Mouse (Mus musculus) stomach, embryonic 15.5 days (tissue): ENCODE measurements around the gene Stau1. TPM values are rescaled to one million over a fixed set of nuclear protein-coding genes. Genes with fewer than 3 reads are reported as not detected.

ENCODE experiments used
- ATAC-seq: fragments of 200-750 bp; cut with Nextera tagmentation; 2 replicates; pipeline ENCODE4 v1.8.0; 2017; ENCODE audit warnings: low read depth, moderate number of reproducible peaks, moderate TSS enrichment; ENCODE audit not compliant: insufficient read depth, low FRiP score
- H3K27ac ChIP-seq: fragments of 300-500 bp; sonication (generic); 2 replicates; pipeline ENCODE4 v1.5.1; 2015; ENCODE audit warnings: mild to moderate bottlenecking, inconsistent platforms
- H3K27me3 ChIP-seq: fragments of 300-500 bp; sonication (generic); replicated peaks from 2 replicates; pipeline ENCODE4 v1.6.1; 2015; ENCODE audit warnings: inconsistent platforms
- H3K36me3 ChIP-seq: fragments of 300-500 bp; sonication (generic); 2 replicates; pipeline ENCODE4 v1.6.1; 2015; ENCODE audit warnings: inconsistent platforms
- H3K4me1 ChIP-seq: fragments of 300-500 bp; sonication (generic); 2 replicates; pipeline ENCODE4 v1.6.1; 2015; ENCODE audit warnings: inconsistent platforms
- H3K4me2 ChIP-seq: fragments of 300-500 bp; sonication (generic); 2 replicates; pipeline ENCODE4 v1.6.1; 2015; ENCODE audit warnings: mild to moderate bottlenecking, inconsistent platforms
- H3K4me3 ChIP-seq: fragments of 300-500 bp; sonication (generic); replicated peaks from 2 replicates; pipeline ENCODE4 v1.5.1; 2015; ENCODE audit warnings: inconsistent platforms
- H3K9ac ChIP-seq: fragments of 300-500 bp; sonication (generic); 2 replicates; pipeline ENCODE4 v1.6.1; 2015; ENCODE audit warnings: inconsistent platforms
- H3K9me3 ChIP-seq: fragments of 300-500 bp; sonication (generic); 2 replicates; pipeline ENCODE4 v1.6.1; 2016; ENCODE audit warnings: inconsistent platforms
- WGBS: fragments of 180-500 bp; shearing (Covaris S2); methylation state at CpG from one replicate; pipeline ENCODE4 v1.1.7; 2015; 5-methylcytosine and 5-hydroxymethylcytosine counted together
- polyA plus RNA-seq: library from polyadenylated mRNA; unstranded; fragments of >200 nt; fragmentation: Nextera tagmentation; extraction: Ambion mirVana; gene quantifications from 2 replicates; pipeline ENCODE4 v1.2.1, GENCODE M21; 2015

Stau1 gene
- 70.6 and 76.9 TPM in 2 replicates for polyA plus RNA-seq

DNA sequence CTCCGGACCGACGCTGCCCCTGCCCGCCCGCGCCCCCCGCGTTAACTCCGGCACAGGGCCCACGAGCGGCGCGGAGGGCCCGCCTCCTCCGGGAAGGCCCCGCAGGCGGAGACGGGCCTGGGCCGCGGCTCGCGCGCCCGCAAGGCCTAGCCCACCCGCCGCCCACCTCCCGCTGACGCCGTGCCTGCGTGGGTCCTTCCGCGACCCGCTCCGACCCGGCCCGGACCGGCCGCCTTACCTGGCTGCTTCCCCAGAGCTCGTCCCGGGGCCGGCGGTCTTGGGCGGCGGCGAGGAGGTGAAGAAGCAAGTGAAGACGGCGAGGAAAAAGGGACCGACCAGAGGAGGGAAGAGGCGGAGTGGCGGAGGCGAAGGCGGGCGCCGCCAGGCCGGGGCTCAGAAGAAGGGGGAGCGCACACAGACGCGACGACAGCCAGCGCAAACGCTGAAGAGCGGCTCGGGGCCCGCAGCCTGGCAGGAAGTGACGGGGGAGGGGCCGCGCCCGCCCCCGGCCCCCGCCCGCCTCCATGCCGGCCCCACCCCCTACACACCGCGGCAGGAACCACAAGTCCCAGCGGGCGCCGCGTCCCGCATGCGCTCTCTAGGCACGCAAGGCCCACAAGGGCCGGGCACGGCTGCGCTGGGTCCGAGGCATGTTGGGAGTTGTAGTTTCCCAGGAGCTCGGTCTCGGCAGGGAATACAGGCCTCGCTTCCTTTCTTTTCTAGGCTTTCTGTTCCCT is at the start of gene Stau1:
TSS of gene Stau1 (minus strand) at position 504 of the 737 bp plus-strand sequence.
- WGBS: under 1% methylated on average over 74 of the region's 88 CpGs
- H3K4me1 ChIP-seq: peaks cover 20% of the 10 kb centered on the region
- peak within 1 kb of the TSS; percentile 95 for H3K4me3 ChIP-seq
- no peaks in the 10 kb centered on the region for H3K36me3 ChIP-seq
- peak; percentile 100 for ATAC-seq
- H3K9me3 ChIP-seq: no peaks in the 10 kb centered on the region
- H3K9ac ChIP-seq: peak within 1 kb of the TSS; percentile 98
- H3K4me2 ChIP-seq: peak within 1 kb of the TSS; percentile 90
- H3K27me3 ChIP-seq: no peaks in the 10 kb centered on the region
- peak within 1 kb of the TSS; percentile 97 for H3K27ac ChIP-seq

GRCm38 (mm10) chr2:167043400-167044121 is 47.5 kb upstream of the Stau1 start:
- no peaks in the 10 kb centered on the region for H3K4me1 ChIP-seq
- no peaks in the 10 kb centered on the region for H3K9me3 ChIP-seq
- H3K9ac ChIP-seq: no peak overlapping the region
- H3K4me2 ChIP-seq: no peak overlapping the region
- H3K27me3 ChIP-seq: no peaks in the 10 kb centered on the region
- no peak overlapping the region for H3K27ac ChIP-seq
- ATAC-seq: peak; percentile 97
- no peak overlapping the region for H3K4me3 ChIP-seq
- H3K36me3 ChIP-seq: peaks cover 74% of the 10 kb centered on the region
- 83% methylated on average over 12 of the region's 12 CpGs for WGBS

DNA sequence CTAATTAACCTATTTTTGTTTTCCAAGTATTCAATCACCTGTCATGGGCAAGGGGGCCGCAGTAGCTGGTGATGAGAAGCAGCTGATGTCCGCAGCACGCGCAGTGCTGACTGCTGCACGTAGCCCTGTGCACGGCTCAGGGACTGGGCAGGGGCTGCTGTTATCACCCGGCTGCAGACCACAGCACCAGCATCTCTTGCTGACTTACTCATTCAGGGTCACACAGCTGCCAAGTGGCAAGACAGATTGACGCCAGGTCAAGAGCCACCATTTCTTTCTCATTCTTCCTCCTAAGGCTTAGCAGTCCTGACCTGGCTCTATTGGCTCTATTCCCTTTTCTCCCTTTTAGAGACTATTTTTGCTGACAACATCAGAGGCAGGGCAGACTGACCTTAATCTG is 43.3 kb upstream of the Stau1 start:
- Histone ChIP-seq H3K9me3 (no peaks in the 10 kb centered on the region), H3K27ac (no peak overlapping the region), H3K4me2 (no peak overlapping the region), H3K36me3 (peaks cover 91% of the 10 kb centered on the region), H3K9ac (no peak overlapping the region), H3K27me3 (no peaks in the 10 kb centered on the region), H3K4me1 (no peaks in the 10 kb centered on the region), H3K4me3 (no peak overlapping the region)
- WGBS: 56% methylated on average over 8 of the region's 8 CpGs
- ATAC-seq: no peak

DNA sequence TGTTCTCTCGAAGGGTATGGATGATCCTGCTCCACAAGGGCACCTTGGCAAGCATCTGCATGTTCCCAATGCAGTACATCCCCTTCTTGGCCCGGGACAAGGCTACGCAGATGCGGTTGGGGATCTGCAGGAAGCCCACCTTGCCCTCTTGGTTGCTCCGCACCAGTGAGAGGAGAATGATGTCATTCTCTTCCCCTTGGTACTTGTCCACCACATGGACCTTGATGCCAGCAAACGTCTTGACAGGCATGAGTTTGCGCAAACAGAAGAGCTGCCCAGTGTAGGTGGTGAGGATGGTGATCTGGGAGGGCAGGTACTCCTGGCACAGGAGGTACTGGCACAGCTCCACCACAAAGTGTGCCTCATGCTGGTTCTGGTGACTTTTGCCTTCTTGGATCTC is 42.6 kb upstream of the Stau1 start:
- Histone ChIP-seq H3K4me2 (no peak overlapping the region), H3K27me3 (no peaks in the 10 kb centered on the region), H3K4me3 (no peak overlapping the region), H3K27ac (no peak overlapping the region), H3K9me3 (no peaks in the 10 kb centered on the region), H3K4me1 (no peaks in the 10 kb centered on the region), H3K36me3 (peaks cover 91% of the 10 kb centered on the region), H3K9ac (no peak overlapping the region)
- ATAC-seq: no peak
- WGBS: 89% methylated on average over 7 of the region's 7 CpGs

GRCm38 (mm10) chr2:167038297-167038696 is 42.2 kb upstream of the Stau1 start:
- no peak overlapping the region for H3K9ac ChIP-seq
- H3K4me1 ChIP-seq: no peaks in the 10 kb centered on the region
- no peak overlapping the region for H3K4me3 ChIP-seq
- no peak overlapping the region for H3K4me2 ChIP-seq
- H3K27ac ChIP-seq: no peak overlapping the region
- H3K36me3 ChIP-seq: peaks cover 90% of the 10 kb centered on the region
- no peak for ATAC-seq
- no peaks in the 10 kb centered on the region for H3K27me3 ChIP-seq
- no peaks in the 10 kb centered on the region for H3K9me3 ChIP-seq
- 85% methylated on average over 6 of the region's 6 CpGs for WGBS

- H3K27ac ChIP-seq: no peak overlapping the region
- H3K9me3 ChIP-seq: no peaks in the 10 kb centered on the region
- no peak overlapping the region for H3K4me2 ChIP-seq
- no peaks in the 10 kb centered on the region for H3K27me3 ChIP-seq
- no peak for ATAC-seq
- peaks cover 86% of the 10 kb centered on the region for H3K36me3 ChIP-seq
- H3K9ac ChIP-seq: no peak overlapping the region
- H3K4me1 ChIP-seq: no peaks in the 10 kb centered on the region
- WGBS: 94% methylated on average over 12 of the region's 12 CpGs
- H3K4me3 ChIP-seq: no peak overlapping the region
Measured at GRCm38 (mm10) chr2:167037710-167038109, 41.6 kb upstream of the Stau1 start.

GRCm38 (mm10) chr2:167030507-167030906 is 34.4 kb upstream of the Stau1 start:
- Histone ChIP-seq H3K4me2 (no peak overlapping the region), H3K36me3 (peaks cover 76% of the 10 kb centered on the region), H3K27ac (no peak overlapping the region), H3K9ac (no peak overlapping the region), H3K27me3 (no peaks in the 10 kb centered on the region), H3K4me1 (no peaks in the 10 kb centered on the region), H3K4me3 (no peak overlapping the region), H3K9me3 (no peaks in the 10 kb centered on the region)
- ATAC-seq: no peak
- WGBS: 93% methylated on average over 4 of the region's 4 CpGs

DNA sequence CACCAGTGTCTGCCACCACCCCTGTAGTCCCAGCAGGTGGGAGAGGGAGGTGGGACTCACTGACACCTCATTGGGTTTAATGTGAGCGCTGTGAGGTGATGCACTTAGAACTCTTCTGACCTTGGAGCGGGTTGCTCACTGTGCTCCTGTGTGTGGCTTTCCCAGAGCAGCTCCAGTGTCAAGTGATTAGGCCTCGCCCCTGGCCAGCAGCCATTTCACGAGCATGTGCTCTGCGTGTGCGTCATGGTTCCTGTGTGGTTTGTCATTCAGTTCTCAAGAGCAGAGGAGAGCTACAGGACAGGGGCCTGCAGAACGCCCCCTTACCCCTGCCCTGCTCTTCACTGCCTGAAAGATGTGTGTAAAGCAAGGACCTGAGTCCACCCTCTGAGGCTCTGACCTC is 32.5 kb upstream of the Stau1 start:
- H3K36me3 ChIP-seq: peaks cover 74% of the 10 kb centered on the region
- H3K4me3 ChIP-seq: no peak overlapping the region
- H3K27me3 ChIP-seq: no peaks in the 10 kb centered on the region
- no peak overlapping the region for H3K9ac ChIP-seq
- no peaks in the 10 kb centered on the region for H3K4me1 ChIP-seq
- ATAC-seq: no peak
- H3K9me3 ChIP-seq: no peaks in the 10 kb centered on the region
- no peak overlapping the region for H3K27ac ChIP-seq
- H3K4me2 ChIP-seq: no peak overlapping the region
- 94% methylated on average over 7 of the region's 7 CpGs for WGBS

- no peak for ATAC-seq
- Histone ChIP-seq H3K27me3 (no peaks in the 10 kb centered on the region), H3K9me3 (no peaks in the 10 kb centered on the region), H3K4me2 (no peak overlapping the region), H3K27ac (no peak overlapping the region), H3K9ac (no peak overlapping the region), H3K36me3 (peaks cover 28% of the 10 kb centered on the region), H3K4me1 (peaks cover 13% of the 10 kb centered on the region), H3K4me3 (no peak overlapping the region)
- 85% methylated on average over 10 of the region's 10 CpGs for WGBS
Measured at GRCm38 (mm10) chr2:167019396-167019795, 23.3 kb upstream of the Stau1 start.

DNA sequence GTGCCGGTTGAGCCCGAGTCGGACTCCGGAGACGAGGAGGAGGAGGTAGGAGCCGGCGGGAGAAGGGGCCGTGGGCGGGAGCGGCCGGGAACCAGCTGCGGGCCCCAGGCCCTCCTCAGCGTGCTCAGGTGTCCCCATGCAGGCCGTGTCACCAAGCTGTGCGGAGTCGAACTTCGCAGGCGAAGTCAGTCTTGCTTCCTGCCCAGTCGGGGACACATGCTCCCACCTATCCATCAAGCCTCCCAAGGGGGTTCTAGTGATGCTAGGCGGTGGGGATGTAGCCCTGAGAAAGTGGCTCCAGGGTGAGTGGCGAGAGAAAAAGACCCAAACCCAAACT is 19.3 kb upstream of the Stau1 start:
- H3K4me2 ChIP-seq: peak overlapping the region; percentile 76
- peak overlapping the region; percentile 83 for H3K4me3 ChIP-seq
- peak; percentile 61; the same call in 1 of the 2 replicates for ATAC-seq
- H3K27me3 ChIP-seq: no peaks in the 10 kb centered on the region
- H3K27ac ChIP-seq: peak overlapping the region; percentile 53
- H3K4me1 ChIP-seq: peaks cover 13% of the 10 kb centered on the region
- H3K36me3 ChIP-seq: peaks cover 8% of the 10 kb centered on the region
- H3K9me3 ChIP-seq: no peaks in the 10 kb centered on the region
- H3K9ac ChIP-seq: peak overlapping the region; percentile 74
- WGBS: under 1% methylated on average over 21 of the region's 21 CpGs

DNA sequence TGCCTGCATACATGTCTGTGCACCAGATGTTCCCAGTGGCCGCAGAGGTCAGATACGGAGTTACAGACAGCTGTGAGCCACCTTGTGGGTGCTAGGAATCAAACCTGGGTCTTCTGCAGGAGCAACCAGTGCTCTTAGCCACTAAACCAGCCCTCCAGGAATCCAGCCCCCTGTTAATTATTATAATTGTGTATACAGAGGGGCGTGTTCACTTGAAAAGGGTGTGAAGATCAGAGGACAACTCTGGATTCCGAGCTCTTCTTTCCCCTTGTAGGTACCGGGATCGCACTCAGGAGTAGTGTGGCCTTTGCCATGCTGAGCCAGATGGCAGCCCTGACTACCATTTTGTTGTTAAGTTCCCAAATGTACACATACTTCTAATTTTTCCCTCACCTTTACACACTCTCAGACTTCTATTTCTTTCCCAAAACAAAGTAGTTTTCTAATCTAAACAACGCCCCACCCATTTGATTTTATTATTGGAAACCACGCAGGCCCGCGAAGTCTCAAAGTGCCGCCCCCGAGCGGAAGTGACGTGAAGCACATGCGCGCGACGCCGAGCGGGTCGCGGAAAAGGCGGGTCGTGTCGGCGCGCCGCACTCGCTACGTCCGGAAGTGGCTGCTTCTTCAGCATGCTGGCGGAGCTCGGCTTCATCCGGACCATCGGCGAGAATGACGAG is 18.7 kb upstream of the Stau1 start, which contains the start of gene Ddx27:
TSS of gene Ddx27 (plus strand) at position 492 of the 680 bp plus-strand sequence.
- H3K4me2 ChIP-seq: peak within 1 kb of the TSS; percentile 76
- WGBS: 2% methylated on average over 37 of the region's 37 CpGs
- H3K36me3 ChIP-seq: peaks cover 4% of the 10 kb centered on the region
- peak within 1 kb of the TSS; percentile 83 for H3K4me3 ChIP-seq
- H3K9ac ChIP-seq: peak within 1 kb of the TSS; percentile 74
- peak within 1 kb of the TSS; percentile 78 for H3K27ac ChIP-seq
- peak; percentile 89 for ATAC-seq
- H3K9me3 ChIP-seq: no peaks in the 10 kb centered on the region
- no peaks in the 10 kb centered on the region for H3K27me3 ChIP-seq
- peaks cover 13% of the 10 kb centered on the region for H3K4me1 ChIP-seq

DNA sequence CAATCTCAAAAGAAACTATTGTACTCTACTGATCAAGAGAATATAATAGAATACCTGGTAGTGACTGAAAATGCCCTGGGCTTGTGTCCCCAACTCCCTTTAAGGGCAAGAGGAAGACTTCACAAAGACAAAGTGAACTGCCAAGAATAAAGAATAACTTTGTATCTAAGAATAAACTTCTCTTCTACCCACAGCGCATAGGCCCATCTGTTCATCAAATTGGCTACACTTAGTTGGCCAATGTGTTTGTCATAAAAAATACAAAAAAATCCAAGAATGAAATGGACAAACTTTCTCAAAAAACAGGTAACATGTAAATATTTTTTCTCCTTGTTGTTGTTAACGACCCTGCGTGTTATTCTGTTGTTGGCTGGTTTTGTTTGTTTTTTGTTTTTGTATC is 14.4 kb upstream of the Stau1 start:
- ATAC-seq: no peak
- no peaks in the 10 kb centered on the region for H3K4me1 ChIP-seq
- WGBS: 80% methylated on average over 3 of the region's 3 CpGs

More for the DNA sequence above, 14.4 kb upstream of the Stau1 start:
- no peak overlapping the region for H3K9ac ChIP-seq
- H3K27ac ChIP-seq: no peak overlapping the region
- H3K27me3 ChIP-seq: no peaks in the 10 kb centered on the region
- H3K36me3 ChIP-seq: no peaks in the 10 kb centered on the region
- H3K4me2 ChIP-seq: no peak overlapping the region
- no peak overlapping the region for H3K4me3 ChIP-seq
- no peaks in the 10 kb centered on the region for H3K9me3 ChIP-seq
